Mouse (Mus musculus) urinary bladder, adult 18-20 months (tissue): ENCODE measurements around the gene Cd101.

Source experiments
- DNase-seq, 2 experiments: peaks; one replicate each; pipeline ENCODE4 v3.0.0; 2022; ENCODE audit warnings: low spot score in 2 of 2, mixed read lengths in 2 of 2

Cd101 gene

GRCm38 (mm10) chr3:101003575-101004356 lies 25.6 kb downstream of the Cd101 start:
- DNase-seq = no peak

DNA sequence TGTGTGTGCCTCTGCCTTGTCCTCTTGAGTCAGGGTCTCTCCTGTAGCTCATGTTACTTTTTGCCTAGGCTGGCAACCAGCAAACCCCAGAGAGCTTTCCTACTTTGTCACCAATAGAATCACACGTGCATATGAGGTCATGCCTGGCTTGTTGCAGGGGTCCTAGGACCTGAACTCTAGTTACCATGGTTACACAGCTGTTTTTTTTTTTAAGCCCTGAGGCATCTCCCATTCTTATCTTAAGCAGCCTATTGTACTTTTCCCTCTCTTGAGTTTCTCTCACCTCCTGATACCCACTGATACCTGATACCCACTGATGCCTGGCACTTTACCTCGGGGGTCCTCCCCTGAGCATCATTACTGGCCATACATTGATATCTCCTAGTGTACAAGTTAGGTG lies 29.6 kb downstream of the Cd101 start:
- DNase-seq = no peak

GRCm38 (mm10) chr3:100998904-100999340 lies 30.4 kb downstream of the Cd101 start:
- DNase-seq = peak; percentile 47 to 53

- no peak for DNase-seq
These were observed 31.4 kb downstream of the Cd101 start for GRCm38 (mm10) chr3:100997785-100998570.

- no peak for DNase-seq
These were observed 35.1 kb downstream of the Cd101 start for GRCm38 (mm10) chr3:100994252-100994651.

DNA sequence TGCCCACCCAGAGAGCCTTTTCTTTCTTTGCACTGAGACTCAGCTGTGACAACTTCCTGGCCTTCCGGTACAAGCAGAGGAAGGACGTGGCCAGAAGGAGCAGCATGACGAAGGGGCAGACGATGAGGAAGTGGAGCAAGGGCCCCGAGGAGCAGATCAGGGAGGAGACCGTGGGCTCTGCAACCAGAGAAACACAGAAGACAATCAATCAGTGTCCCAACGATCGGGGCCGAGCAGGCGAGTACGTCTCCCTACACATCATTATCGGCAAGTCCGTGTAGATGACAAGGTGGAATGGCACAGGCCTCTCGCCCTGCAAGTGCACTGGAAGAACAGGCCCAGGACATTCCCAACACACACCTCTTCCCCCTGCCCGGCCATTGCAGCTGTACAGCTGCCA lies 35.6 kb downstream of the Cd101 start:
- DNase-seq = no peak

DNA sequence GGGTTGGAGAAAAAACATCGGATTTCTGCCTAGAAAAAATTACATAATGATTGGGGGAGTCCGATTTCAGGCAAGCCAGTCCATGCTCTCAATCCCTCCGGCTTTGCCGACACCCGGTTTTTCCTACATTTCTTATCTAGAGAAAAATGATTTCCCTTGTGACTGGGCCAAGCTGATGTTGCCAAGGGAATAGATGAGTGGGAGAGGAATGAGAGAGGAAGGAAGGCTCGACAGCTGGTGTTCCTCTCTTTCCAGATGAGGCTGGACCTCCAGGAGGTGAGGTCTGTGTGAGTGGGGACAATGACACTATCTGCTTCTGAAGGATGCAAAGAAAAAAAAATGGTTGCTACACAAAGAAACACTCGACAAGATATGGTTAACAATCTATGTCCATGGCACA lies 36.2 kb downstream of the Cd101 start:
- DNase-seq = no peak

- no peak for DNase-seq
These were observed 39.1 kb downstream of the Cd101 start for GRCm38 (mm10) chr3:100990231-100990630.

- DNase-seq = no peak
These were observed 39.9 kb downstream of the Cd101 start for GRCm38 (mm10) chr3:100989417-100989816.

DNA sequence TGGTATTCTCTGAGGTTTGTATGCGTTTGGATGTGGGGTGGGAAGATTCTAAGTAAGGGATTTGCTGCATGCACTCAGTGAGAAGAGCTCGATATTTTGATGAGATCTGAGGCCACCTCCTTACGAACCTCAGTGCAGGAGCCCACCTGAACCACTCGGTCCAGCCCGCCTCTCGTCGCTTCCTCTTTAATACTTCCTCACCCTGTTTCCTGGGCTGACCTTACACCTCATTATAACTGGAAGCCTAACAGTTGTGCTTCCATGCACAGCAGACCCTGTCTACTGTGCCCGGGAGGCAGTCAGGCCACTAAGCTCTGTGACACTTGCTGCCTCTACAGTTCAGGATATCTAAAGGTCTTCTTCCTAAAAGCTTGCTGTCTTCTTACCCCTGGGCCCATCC lies 50.1 kb downstream of the Cd101 start:
- no peak for DNase-seq

DNA sequence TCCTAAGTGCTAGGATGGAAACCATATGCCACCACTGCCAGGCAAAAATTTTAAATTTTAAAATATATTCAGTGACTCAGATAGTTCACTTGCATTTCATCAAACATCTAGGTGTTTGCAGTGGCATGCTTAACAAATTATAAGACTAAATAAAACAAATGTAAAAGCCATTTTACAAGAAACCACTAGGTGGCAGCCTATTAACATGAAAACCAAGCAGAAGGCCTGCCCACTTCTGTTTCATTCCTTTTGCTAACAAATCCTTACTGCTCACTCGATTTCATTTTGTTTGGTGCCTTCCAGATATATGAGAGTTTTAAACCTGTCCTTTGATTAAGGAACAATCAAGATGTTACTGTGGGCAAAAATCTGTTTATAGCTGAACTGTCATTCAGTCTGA lies 55.5 kb downstream of the Cd101 start:
- DNase-seq = no peak

GRCm38 (mm10) chr3:100969176-100969917 lies 60.0 kb downstream of the Cd101 start, which contains the start of gene Ttf2:
Ttf2 (minus strand) TSS chr3:100969663.
- DNase-seq = peak; percentile 91 to 94

- no peak for DNase-seq
These were observed 65.4 kb downstream of the Cd101 start for GRCm38 (mm10) chr3:100963849-100964542.

- no peak for DNase-seq
These were observed 67.9 kb downstream of the Cd101 start for GRCm38 (mm10) chr3:100961501-100961900.

DNA sequence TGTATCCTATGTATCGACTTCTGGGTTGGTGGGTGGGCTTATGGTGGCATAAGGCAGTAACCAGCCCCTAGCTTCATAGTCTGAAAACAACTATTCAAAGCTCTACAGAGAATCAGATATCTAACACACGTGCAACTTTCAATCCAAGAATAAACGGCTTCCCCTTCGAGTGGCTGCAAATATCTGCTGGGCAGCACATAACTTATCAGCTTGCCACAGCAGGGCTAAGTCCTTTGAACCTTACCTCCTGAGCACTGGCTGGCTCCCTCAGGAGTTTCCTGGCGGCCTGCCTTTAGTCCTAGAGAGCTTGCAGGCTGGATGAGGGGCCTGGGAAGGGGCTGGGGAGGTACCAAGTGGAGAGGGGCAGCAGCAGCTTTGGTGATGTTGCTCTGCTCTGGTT lies 68.3 kb downstream of the Cd101 start:
- no peak for DNase-seq

DNA sequence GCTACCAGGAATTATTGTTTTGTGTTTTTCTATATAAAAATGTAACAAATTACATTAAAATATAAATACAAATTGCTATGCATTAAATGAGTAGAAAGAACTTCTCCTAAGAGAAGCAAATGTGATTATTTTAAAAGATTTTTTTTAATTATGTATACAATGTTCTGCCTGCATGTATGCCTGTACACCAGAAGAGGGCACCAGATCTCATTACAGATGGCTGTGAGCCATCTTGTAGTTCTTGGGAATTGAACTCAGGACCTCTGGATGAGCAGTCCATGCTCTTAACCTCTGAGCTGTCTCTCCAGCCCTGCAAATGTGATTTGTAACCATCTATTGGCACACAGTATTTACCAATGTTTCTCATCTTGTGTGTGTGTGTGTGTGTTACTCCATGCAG lies 74.7 kb downstream of the Cd101 start:
- no peak for DNase-seq

GRCm38 (mm10) chr3:100951531-100951930 lies 77.8 kb downstream of the Cd101 start:
- DNase-seq = no peak

DNA sequence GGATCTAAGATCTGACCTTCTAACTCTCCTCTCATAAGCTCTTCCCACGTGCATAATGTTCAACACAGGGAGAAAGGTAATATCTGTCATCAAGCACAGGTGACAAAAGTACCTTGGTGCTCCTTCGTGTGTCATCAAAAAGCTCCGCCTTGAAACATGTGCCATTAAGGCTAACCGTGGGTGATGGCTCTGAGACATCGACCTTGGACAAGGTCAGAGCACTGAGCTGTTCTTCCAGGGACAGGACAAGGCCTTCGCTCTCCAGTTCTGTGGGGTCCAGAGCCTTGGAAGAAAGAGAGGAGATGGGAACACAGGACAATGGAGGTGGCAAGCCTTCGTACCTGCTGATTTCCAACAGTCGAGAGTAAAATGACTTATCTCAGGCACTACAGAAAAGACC lies 82.1 kb downstream of the Cd101 start:
- no peak for DNase-seq
